Mouse (Mus musculus) forebrain, embryonic 16.5 days (tissue): ENCODE measurements around the gene C2cd4c. TPM values are rescaled to one million over a fixed set of nuclear protein-coding genes. Genes with fewer than 3 reads are reported as not detected.

ENCODE experiments used
- ATAC-seq: fragments of 200-750 bp; cut with Nextera tagmentation; 2 replicates; pipeline ENCODE4 v1.8.0; 2017; ENCODE audit warnings: mild to moderate bottlenecking, moderate library complexity
- H3K27ac ChIP-seq: fragments of 300-500 bp; sonication (generic); 2 replicates; pipeline ENCODE4 v1.5.1; 2014; ENCODE audit warnings: low read length, control low read depth
- H3K27me3 ChIP-seq: fragments of 300-500 bp; sonication (generic); replicated peaks from 2 replicates; pipeline ENCODE4 v1.6.1; 2014; ENCODE audit warnings: low read length; ENCODE audit not compliant: control insufficient read depth, insufficient read depth
- H3K36me3 ChIP-seq: fragments of 300-500 bp; sonication (generic); 2 replicates; pipeline ENCODE4 v1.6.1; 2014; ENCODE audit not compliant: control insufficient read depth, insufficient read depth
- H3K4me1 ChIP-seq: fragments of 300-500 bp; sonication (generic); replicated peaks from 2 replicates; pipeline ENCODE4 v1.6.1; 2014; ENCODE audit warnings: low read length; ENCODE audit not compliant: control insufficient read depth, insufficient read depth
- H3K4me2 ChIP-seq: fragments of 300-500 bp; sonication (generic); 2 replicates; pipeline ENCODE4 v1.6.1; 2014; ENCODE audit warnings: mild to moderate bottlenecking, low read length, control low read depth
- H3K4me3 ChIP-seq: fragments of 300-500 bp; sonication (generic); replicated peaks from 2 replicates; pipeline ENCODE4 v1.5.1; 2014; ENCODE audit warnings: mild to moderate bottlenecking, low read length, control low read depth
- H3K9ac ChIP-seq: fragments of 300-500 bp; sonication (generic); replicated peaks from 2 replicates; pipeline ENCODE4 v1.6.1; 2014; ENCODE audit warnings: low read depth, low read length, control low read depth
- H3K9me3 ChIP-seq: fragments of 300-500 bp; sonication (generic); 2 replicates; pipeline ENCODE4 v1.6.1; 2016; ENCODE audit warnings: low read length; ENCODE audit not compliant: control insufficient read depth
- WGBS: fragments of 180-500 bp; shearing (Covaris S2); extraction: QIAGEN DNeasy Blood & Tissue Kit; methylation state at CpG from one replicate; pipeline ENCODE4 v1.1.7; 2014; 5-methylcytosine and 5-hydroxymethylcytosine counted together
- polyA plus RNA-seq: library from polyadenylated mRNA; unstranded; fragments of >200 nt; fragmentation: Nextera tagmentation; extraction: Ambion mirVana; gene quantifications from 2 replicates; pipeline ENCODE4 v1.2.1, GENCODE M21; 2015

The C2cd4c gene
- polyA plus RNA-seq, 1 experiment from 2014 or later = 0.32 TPM

DNA sequence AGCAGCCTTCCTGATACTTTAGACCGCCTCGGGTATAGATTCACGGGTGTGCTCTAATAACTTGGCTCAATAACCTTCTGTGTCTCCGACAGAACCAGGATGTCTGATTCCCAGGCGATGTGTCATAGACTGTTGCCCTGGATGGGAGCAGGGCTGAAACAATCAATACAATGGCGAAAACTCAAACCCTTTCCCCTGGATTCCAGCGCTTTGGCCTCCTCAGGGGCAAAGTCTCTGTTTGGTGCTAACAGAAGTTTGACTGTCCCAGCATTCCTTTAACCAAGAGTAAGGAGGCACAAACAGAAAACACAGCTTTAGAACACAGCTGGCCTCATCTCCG, 18.3 kb downstream of the C2cd4c start:
- Histone ChIP-seq H3K4me1 (no peaks in the 10 kb centered on the region), H3K9me3 (no peaks in the 10 kb centered on the region), H3K9ac (no peak overlapping the region), H3K4me3 (no peak overlapping the region), H3K4me2 (no peak overlapping the region), H3K27ac (no peak overlapping the region), H3K36me3 (no peaks in the 10 kb centered on the region), H3K27me3 (peaks cover 5% of the 10 kb centered on the region)
- ATAC-seq = peak; percentile 46; the same call in 1 of the 2 replicates
- WGBS = 62% methylated on average over 8 of the region's 8 CpGs

DNA sequence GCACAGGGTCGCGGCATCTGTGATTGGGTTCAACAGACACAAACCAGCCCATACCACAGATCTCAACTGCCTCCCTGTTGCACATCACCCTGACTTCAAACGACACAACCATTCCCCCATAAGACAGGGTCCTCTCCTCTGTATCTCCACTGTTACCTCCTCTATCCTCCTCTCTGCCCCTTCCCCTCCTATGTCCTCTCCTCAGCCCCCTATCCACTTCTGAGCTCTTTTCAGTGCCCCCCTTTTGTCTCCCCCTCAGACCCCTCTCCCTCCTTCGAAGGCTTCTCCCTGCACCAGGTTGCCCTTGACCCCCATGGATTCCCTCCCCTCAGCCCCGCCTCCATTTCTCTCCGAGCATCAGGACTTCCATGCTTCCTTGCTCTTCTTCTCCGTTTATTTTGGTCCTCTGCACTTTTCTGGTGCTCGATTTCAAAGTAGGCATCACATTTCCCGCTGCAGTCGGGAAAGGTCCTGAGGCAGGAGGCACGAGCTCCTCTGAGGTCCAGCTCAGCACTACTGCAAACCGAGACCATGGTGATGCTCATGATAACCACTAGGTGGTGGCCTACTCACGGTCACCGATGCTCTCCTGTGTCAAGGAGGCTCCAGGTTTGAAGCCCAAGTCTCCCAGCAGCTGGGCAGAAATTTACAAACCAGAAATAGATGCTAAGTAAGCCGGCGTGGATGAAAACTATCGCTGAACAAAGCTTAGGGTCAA, 18.8 kb downstream of the C2cd4c start:
- Histone ChIP-seq H3K9ac (no peak overlapping the region), H3K27me3 (peaks cover 5% of the 10 kb centered on the region), H3K9me3 (no peaks in the 10 kb centered on the region), H3K4me1 (no peaks in the 10 kb centered on the region), H3K36me3 (no peaks in the 10 kb centered on the region), H3K4me2 (peak overlapping the region; percentile 28; the same call in 1 of the 2 replicates), H3K4me3 (no peak overlapping the region), H3K27ac (no peak overlapping the region)
- peak; percentile 93 for ATAC-seq
- WGBS = 16% methylated on average over 17 of the region's 17 CpGs

DNA sequence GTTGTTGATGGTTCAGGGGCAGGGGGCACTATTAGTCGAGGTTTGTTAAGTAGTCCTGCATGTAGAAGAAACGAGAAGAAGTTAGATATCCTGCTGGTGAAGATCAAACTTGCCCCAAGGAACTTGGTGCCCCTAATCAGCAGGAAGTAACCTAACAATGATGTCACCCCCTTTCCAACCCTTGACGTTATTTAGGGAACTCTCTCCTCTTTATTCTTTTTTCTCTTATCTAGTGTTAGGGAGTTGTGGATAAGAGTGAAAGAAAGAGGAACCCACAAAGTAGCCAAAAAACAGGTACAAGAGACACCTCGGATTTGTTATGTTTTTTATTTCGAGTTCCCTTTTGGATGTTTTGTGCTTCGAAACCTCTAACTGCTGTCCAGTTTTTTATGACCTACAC, 19.7 kb downstream of the C2cd4c start:
- Histone ChIP-seq H3K9me3 (no peaks in the 10 kb centered on the region), H3K27ac (no peak overlapping the region), H3K4me2 (no peak overlapping the region), H3K9ac (no peak overlapping the region), H3K27me3 (peaks cover 5% of the 10 kb centered on the region), H3K4me1 (no peaks in the 10 kb centered on the region), H3K36me3 (no peaks in the 10 kb centered on the region), H3K4me3 (no peak overlapping the region)
- ATAC-seq = no peak
- WGBS = 56% methylated on average over 6 of the region's 6 CpGs

DNA sequence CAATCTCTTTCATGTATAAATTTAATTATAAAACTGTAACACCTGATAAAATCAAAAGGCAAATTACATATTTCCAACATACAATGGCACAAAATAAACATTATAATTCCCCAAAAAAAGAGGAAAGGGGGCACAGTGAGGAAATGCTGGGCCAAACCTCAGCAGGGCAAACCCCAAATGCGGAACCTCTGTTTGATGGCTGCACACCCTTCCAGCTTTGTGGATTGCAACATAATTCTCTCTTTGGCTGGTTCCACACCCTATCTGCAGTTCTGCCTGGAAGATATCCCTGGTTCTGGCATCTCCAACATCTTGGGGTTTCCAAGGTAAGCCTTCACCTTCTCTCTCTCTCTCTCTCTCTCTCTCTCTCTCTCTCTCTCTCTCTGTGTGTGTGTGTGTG, 23.1 kb downstream of the C2cd4c start:
- Histone ChIP-seq H3K27me3 (peaks cover 5% of the 10 kb centered on the region), H3K27ac (no peak overlapping the region), H3K4me1 (no peaks in the 10 kb centered on the region), H3K9ac (no peak overlapping the region), H3K36me3 (no peaks in the 10 kb centered on the region), H3K4me3 (no peak overlapping the region), H3K9me3 (no peaks in the 10 kb centered on the region), H3K4me2 (no peak overlapping the region)
- no peak for ATAC-seq
- WGBS = 92% methylated on average over 1 of the region's 1 CpGs

DNA sequence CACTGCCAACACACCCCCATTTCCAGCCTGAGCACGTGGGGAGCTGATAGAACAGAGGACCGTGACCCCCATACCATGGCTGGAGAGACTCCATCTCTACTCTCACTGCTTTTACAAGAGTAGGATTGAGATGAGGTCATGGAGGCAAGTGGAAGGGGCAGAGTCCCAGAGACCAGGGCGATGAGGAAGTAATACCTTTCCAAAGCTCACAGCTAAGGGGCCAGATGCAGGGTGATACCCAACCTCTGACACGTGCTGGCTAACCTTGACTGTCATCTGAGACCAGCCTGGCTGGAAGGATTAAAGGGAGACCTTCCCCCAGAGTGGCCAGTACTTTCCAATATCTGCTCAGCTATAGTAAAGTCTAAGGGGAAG, 26.1 kb downstream of the C2cd4c start:
- Histone ChIP-seq H3K9ac (no peak overlapping the region), H3K27ac (no peak overlapping the region), H3K4me2 (no peak overlapping the region), H3K4me3 (no peak overlapping the region), H3K27me3 (no peaks in the 10 kb centered on the region), H3K36me3 (no peaks in the 10 kb centered on the region), H3K4me1 (no peaks in the 10 kb centered on the region), H3K9me3 (no peaks in the 10 kb centered on the region)
- whole genome bisulfite sequencing = 70% methylated on average over 4 of the region's 4 CpGs
- ATAC-seq = no peak

DNA sequence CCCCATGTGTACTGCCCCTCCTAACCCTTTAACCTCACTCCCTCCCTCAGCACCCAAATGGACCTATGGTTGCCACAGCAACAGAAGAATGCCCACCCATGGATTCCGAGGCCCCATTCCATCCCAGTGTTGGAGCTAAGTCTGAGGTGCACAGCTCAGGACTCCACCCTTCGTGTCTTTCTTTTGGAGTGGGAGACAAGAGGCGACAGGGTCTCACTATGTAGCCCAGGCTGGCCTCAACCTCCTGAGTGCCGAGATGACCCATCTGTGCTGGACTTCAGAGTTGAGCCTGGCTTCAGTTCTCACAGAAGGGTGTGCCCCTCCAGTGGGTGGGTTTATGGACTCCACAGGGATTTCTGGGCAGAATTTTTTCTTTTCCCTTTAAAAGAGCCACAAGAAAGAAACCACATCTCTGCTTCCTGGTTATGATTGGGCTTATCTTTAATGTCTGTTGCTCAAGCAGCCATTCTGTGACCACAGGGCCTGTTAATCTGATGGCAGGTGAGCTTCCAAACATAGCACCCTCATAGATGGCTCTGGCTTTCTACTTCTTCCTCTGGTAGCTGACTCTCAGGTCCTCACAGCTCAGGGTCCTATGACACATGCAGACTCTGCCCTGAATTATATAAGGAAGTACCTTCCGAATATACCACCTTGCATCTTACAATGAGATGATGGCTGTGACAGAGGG, 26.6 kb downstream of the C2cd4c start, which contains the start of gene Theg:
TSS of gene Theg (minus strand) at position 271 of the 691 bp plus-strand sequence.
- H3K4me1 ChIP-seq = no peaks in the 10 kb centered on the region
- ATAC-seq = no peak
- WGBS = 81% methylated on average over 5 of the region's 5 CpGs
- H3K4me3 ChIP-seq = no peak within 1 kb of the TSS
- H3K27ac ChIP-seq = no peak within 1 kb of the TSS
- no peaks in the 10 kb centered on the region for H3K9me3 ChIP-seq
- no peaks in the 10 kb centered on the region for H3K36me3 ChIP-seq
- H3K27me3 ChIP-seq = no peaks in the 10 kb centered on the region
- H3K4me2 ChIP-seq = no peak within 1 kb of the TSS
- H3K9ac ChIP-seq = no peak within 1 kb of the TSS

DNA sequence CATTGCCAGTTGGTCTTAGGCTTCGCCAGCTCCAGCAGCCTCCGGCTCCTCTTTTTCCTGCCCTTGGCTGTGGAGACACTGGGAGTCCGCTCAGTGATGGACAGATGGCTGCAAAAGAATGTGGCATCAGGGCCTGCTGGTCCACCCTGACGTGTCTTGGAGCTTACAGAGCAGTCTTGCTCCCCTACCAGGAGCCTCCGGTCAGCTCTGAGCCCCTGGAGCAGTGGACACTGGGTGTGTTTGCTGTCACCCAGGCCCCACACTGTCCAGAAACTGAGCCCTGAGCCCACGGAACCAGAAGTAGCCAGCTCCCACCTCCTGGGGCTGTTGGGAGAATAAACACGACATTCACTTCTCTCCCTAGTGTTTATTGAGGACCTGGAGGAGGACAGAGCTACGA, 27.6 kb downstream of the C2cd4c start:
- no peak overlapping the region for H3K4me2 ChIP-seq
- no peak overlapping the region for H3K4me3 ChIP-seq
- H3K36me3 ChIP-seq = no peaks in the 10 kb centered on the region
- no peaks in the 10 kb centered on the region for H3K9me3 ChIP-seq
- no peaks in the 10 kb centered on the region for H3K4me1 ChIP-seq
- no peak overlapping the region for H3K9ac ChIP-seq
- no peak for ATAC-seq
- WGBS = 85% methylated on average over 8 of the region's 8 CpGs
- H3K27ac ChIP-seq = no peak overlapping the region
- no peaks in the 10 kb centered on the region for H3K27me3 ChIP-seq

DNA sequence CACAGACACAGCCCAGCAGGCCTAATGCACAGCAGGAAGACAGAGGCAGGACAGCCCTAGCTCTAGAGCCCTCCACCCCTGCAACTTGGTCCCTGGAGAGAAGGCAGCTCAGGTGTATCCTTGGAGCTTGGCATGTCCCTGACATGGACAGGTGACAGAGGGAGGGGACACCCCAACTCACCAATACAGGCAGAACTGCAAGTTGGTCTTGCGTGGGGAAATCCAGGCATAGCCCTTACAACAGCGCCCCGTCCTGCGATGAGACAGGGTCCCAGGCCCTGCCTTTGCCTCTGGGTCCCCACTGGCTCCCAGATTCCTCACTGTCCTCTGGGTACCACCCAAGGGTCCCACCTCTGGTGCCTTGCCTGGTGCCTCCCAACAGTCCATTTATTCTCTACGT, 28.1 kb downstream of the C2cd4c start:
- H3K27ac ChIP-seq = no peak overlapping the region
- 95% methylated on average over 5 of the region's 5 CpGs for WGBS
- H3K9ac ChIP-seq = no peak overlapping the region
- no peak overlapping the region for H3K4me2 ChIP-seq
- no peak for ATAC-seq
- no peak overlapping the region for H3K4me3 ChIP-seq
- no peaks in the 10 kb centered on the region for H3K27me3 ChIP-seq
- H3K36me3 ChIP-seq = no peaks in the 10 kb centered on the region
- H3K4me1 ChIP-seq = no peaks in the 10 kb centered on the region
- no peaks in the 10 kb centered on the region for H3K9me3 ChIP-seq

DNA sequence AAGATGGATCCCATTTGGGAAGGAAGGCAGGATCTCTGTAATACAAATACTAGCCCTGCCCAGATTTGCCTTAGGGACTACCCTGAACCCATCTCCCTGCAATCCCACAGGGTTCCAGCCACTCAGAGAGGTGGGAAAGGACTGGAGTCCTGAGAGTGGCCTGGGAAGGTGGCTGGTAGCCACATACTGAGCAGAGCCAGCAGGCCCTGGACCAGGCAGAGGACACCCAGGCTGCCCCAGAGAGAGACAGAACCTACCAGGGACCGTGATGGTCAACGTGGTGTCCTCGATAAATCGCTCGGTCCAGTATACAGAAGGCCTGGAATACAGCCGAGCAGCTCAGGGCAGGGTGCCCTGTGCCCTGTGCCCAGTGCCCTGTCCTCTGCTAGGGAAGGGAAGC, 28.7 kb downstream of the C2cd4c start:
- Histone ChIP-seq H3K4me1 (no peaks in the 10 kb centered on the region), H3K36me3 (no peaks in the 10 kb centered on the region)
- WGBS = 90% methylated on average over 6 of the region's 6 CpGs

More for the DNA sequence above, 28.7 kb downstream of the C2cd4c start:
- no peaks in the 10 kb centered on the region for H3K9me3 ChIP-seq
- no peak for ATAC-seq
- no peaks in the 10 kb centered on the region for H3K27me3 ChIP-seq
- H3K27ac ChIP-seq = no peak overlapping the region
- no peak overlapping the region for H3K4me2 ChIP-seq
- no peak overlapping the region for H3K9ac ChIP-seq
- no peak overlapping the region for H3K4me3 ChIP-seq
